Mouse (Mus musculus): ENCODE results near the gene Nadsyn1.

Nadsyn1 gene

GRCm38 (mm10) chr7:143801195-143802065 lies 21.2 kb downstream of the Nadsyn1 start:
- no peak for DNase-seq (ENCODE audit: low spot score)

- no peak for DNase-seq (ENCODE audit: low spot score)
Observed at GRCm38 (mm10) chr7:143800770-143801169, 21.9 kb downstream of the Nadsyn1 start.

- no peak for DNase-seq (ENCODE audit: low spot score)
Observed at GRCm38 (mm10) chr7:143798783-143799182, 23.9 kb downstream of the Nadsyn1 start.

- peak; percentile 53 for DNase-seq (ENCODE audit: low spot score)
Observed at GRCm38 (mm10) chr7:143793121-143793520, 29.5 kb downstream of the Nadsyn1 start.

GRCm38 (mm10) chr7:143792336-143792985 lies 30.2 kb downstream of the Nadsyn1 start:
- no peak for DNase-seq (ENCODE audit: low spot score)

GRCm38 (mm10) chr7:143783996-143784829 lies 38.4 kb downstream of the Nadsyn1 start, which contains the start of gene Mrgpre:
Gene Mrgpre (minus strand): TSS chr7:143784500.
- peak; percentile 81 for DNase-seq (ENCODE audit: low spot score)

- peak; percentile 42 for DNase-seq (ENCODE audit: low spot score)
Observed at GRCm38 (mm10) chr7:143783378-143783995, 39.2 kb downstream of the Nadsyn1 start.

- DNase-seq (ENCODE audit: low spot score), result no peak
Observed at GRCm38 (mm10) chr7:143777375-143777774, 45.3 kb downstream of the Nadsyn1 start.

GRCm38 (mm10) chr7:143776137-143776536 lies 46.5 kb downstream of the Nadsyn1 start:
- no peak for DNase-seq (ENCODE audit: low spot score)

- DNase-seq (ENCODE audit: low spot score), result no peak
Observed at GRCm38 (mm10) chr7:143769461-143769860, 53.2 kb downstream of the Nadsyn1 start.

GRCm38 (mm10) chr7:143768267-143768666 lies 54.4 kb downstream of the Nadsyn1 start:
- DNase-seq (ENCODE audit: low spot score), result no peak

- DNase-seq (ENCODE audit: low spot score), result no peak
Observed at GRCm38 (mm10) chr7:143766893-143767292, 55.8 kb downstream of the Nadsyn1 start, which contains the start of gene Mrgprg. Gene Mrgprg (minus strand): TSS chr7:143766993.

- no peak for DNase-seq (ENCODE audit: low spot score)
Observed at GRCm38 (mm10) chr7:143764876-143765530, 57.6 kb downstream of the Nadsyn1 start.

- DNase-seq (ENCODE audit: low spot score), result peak; percentile 65
Observed at GRCm38 (mm10) chr7:143763794-143764193, 58.9 kb downstream of the Nadsyn1 start.

- DNase-seq (ENCODE audit: low spot score), result no peak
Observed at GRCm38 (mm10) chr7:143758956-143759355, 63.7 kb downstream of the Nadsyn1 start.

- DNase-seq (ENCODE audit: low spot score), result no peak
Observed at GRCm38 (mm10) chr7:143757696-143758095, 65.0 kb downstream of the Nadsyn1 start.

- DNase-seq (ENCODE audit: low spot score), result peak; percentile 89
Observed at GRCm38 (mm10) chr7:143757027-143757390, 65.6 kb downstream of the Nadsyn1 start.

- no peak for DNase-seq (ENCODE audit: low spot score)
Observed at GRCm38 (mm10) chr7:143756125-143757026, 66.3 kb downstream of the Nadsyn1 start, which contains the start of gene Osbpl5. Gene Osbpl5 (minus strand): TSS chr7:143756985.

GRCm38 (mm10) chr7:143755357-143756124 lies 67.1 kb downstream of the Nadsyn1 start:
- DNase-seq (ENCODE audit: low spot score), result no peak
